Mouse (Mus musculus) lung, embryonic 14.5 days (tissue): Measurements from ENCODE around the gene Atp6v1g2. TPM values are rescaled to one million over a fixed set of nuclear protein-coding genes. Genes with fewer than 3 reads are reported as not detected.
A peak's percentile ranks its signal among the peaks of the same experiment; 100 is the strongest.

Experiments used
- ATAC-seq: fragments of 200-750 bp; cut with Nextera tagmentation; 2 replicates; pipeline ENCODE4 v1.8.0; 2017; ENCODE audit warnings: mild to moderate bottlenecking, moderate TSS enrichment, moderate library complexity; ENCODE audit not compliant: insufficient read depth
- DNase-seq: peaks from one replicate; pipeline ENCODE4 v3.0.0-alpha.2; 2015
- H3K27ac ChIP-seq: fragments of 300-500 bp; sonication (generic); 2 replicates; pipeline ENCODE4 v1.5.1; 2014; ENCODE audit warnings: low read depth, mild to moderate bottlenecking, moderate library complexity
- H3K27me3 ChIP-seq: fragments of 300-500 bp; sonication (generic); 2 replicates; pipeline ENCODE4 v1.6.1; 2014; ENCODE audit warnings: low read length, control low read depth; ENCODE audit not compliant: insufficient read depth
- H3K36me3 ChIP-seq: fragments of 300-500 bp; sonication (generic); 2 replicates; pipeline ENCODE4 v1.6.1; 2014; ENCODE audit warnings: control low read depth; ENCODE audit not compliant: insufficient read depth
- H3K4me1 ChIP-seq: fragments of 300-500 bp; sonication (generic); 2 replicates; pipeline ENCODE4 v1.6.1; 2014; ENCODE audit warnings: antibody characterized with exemption, control low read depth; ENCODE audit not compliant: insufficient read depth
- H3K4me2 ChIP-seq: fragments of 300-500 bp; sonication (generic); 2 replicates; pipeline ENCODE4 v1.6.1; 2014; ENCODE audit warnings: mild to moderate bottlenecking
- H3K4me3 ChIP-seq: fragments of 300-500 bp; sonication (generic); 2 replicates; pipeline ENCODE4 v1.5.1; 2014; ENCODE audit warnings: low read depth, low read length
- H3K9ac ChIP-seq: fragments of 300-500 bp; sonication (generic); 2 replicates; pipeline ENCODE4 v1.6.1; 2014
- H3K9me3 ChIP-seq: fragments of 300-500 bp; sonication (generic); 2 replicates; pipeline ENCODE4 v1.6.1; 2016; ENCODE audit warnings: low read depth, low read length, control low read depth
- CTCF ChIP-seq: IDR thresholded peaks from 2 replicates; pipeline ENCODE4 v1.5.1; 2016; ENCODE audit warnings: antibody characterized with exemption, low read depth
- WGBS: fragments of 180-500 bp; shearing (Covaris S2); extraction: QIAGEN DNeasy Blood & Tissue Kit; methylation state at CpG from one replicate; pipeline ENCODE4 v1.1.7; 2014; 5-methylcytosine and 5-hydroxymethylcytosine counted together
- polyA plus RNA-seq: library from polyadenylated mRNA; unstranded; fragments of >200 nt; fragmentation: Nextera tagmentation; extraction: Ambion mirVana; gene quantifications from 2 replicates; pipeline ENCODE4 v1.2.1, GENCODE M21; 2014

Atp6v1g2 gene
- polyA plus RNA-seq: 3.7 and 5.9 TPM in 2 replicates

DNA sequence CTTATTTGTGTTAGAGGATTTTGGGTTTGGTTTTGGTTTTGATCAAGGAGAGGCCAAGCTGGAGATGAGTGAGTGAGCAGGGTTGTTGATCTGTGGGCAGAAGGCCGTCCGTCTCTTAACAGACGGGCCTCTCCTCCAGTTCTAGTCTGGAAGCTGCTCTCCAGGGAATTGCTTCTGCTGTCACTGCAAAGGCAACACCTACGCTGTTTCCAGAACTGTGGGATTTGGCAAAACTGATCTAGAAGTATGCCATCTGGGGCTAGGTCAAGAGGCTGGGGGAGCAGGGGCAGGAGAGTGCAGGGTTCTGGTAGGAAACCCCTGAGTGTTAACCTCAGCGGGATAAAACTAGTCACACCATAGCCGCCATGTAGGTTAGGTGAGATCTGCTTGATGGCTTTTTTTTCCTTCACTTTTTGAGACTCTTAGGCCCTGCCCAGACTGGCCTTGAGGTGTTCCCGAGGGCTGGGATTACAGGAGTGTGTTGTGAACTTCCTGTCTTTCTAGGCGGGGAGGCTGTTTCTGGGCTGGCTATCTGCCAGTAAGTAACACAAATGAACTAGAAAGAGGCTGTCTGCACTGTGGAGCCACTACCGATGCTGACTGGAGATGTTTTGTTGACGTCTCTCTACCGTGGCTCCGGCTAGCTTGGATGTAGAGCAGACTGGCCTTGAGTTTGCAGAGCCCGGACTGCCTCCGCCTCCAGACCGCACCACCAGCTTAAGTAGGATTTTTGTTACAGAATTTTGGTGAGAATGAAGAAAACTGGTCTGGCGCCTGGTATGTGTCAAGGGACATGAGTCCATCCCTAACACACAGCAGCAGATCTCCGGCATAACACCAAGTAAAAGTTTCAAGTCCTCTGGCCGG is at the start of gene Atp6v1g2:
Gene Atp6v1g2 (plus strand): TSS at position 547 of the 867 bp plus-strand sequence.
- Histone ChIP-seq H3K36me3 (peaks cover 35% of the 10 kb centered on the region), H3K4me3 (peak within 1 kb of the TSS; percentile 65), H3K27ac (peak within 1 kb of the TSS; percentile 97), H3K9ac (peak within 1 kb of the TSS; percentile 86), H3K9me3 (no peaks in the 10 kb centered on the region), H3K4me1 (peaks cover 13% of the 10 kb centered on the region; the same call in 1 of the 2 replicates), H3K27me3 (no peaks in the 10 kb centered on the region), H3K4me2 (peak within 1 kb of the TSS; percentile 71)
- 38% methylated on average over 18 of the region's 18 CpGs for WGBS
- ATAC-seq (peak; percentile 7; the same call in 1 of the 2 replicates), DNase-seq (peak; percentile 84)
- TF ChIP-seq CTCF: no peak

DNA sequence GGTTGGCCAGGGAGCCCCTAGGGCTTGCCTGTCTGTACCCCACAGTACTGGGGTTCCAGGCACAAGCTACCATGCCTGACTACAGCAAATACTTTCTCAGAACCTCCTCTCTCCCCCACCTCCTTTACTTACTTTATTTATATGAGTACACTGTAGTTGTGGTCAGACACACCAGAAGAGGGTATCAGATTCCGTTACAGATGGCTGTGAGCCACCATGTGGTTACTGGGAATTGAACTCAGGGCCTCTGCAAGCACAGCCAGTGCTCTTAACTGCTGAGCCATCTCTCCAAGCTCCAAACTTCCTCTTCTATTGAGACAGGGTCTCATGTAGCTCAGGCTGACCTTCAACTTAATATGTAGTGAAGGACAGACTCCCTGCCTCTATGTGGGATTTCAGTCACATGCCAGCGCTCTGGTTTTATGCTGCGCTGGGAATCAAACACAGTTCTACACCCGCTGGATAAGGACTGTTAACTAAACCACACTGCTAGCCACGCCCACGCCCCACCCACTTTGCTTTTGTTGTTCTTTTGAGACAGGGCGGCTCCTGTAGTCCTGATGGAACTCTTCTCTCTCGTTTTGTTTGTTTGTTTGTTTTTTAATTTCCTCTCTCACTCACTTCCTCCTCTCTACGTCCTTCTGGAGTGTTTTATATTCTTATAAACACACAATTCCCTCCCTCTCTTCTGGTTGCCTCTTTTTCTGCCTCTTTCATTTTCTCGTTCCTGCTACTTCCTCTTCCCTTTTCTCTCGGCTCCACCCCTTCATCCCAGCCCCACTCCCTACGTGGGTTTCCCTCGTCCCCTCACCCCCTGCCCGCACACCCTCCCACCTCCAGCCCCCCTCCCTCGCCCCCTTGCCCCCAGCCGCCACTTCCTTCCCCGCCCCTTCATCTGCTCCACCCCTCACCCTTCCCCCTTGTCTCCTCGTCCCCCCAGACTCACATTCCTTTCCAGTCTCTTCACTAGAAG is 47.5 kb upstream of the Atp6v1g2 start:
- peak overlapping the region; percentile 43 for H3K4me3 ChIP-seq
- H3K36me3 ChIP-seq: no peaks in the 10 kb centered on the region
- no peaks in the 10 kb centered on the region for H3K27me3 ChIP-seq
- DNase-seq (peak; percentile 89), ATAC-seq (peak; percentile 72)
- H3K9ac ChIP-seq: peak overlapping the region; percentile 57
- peak overlapping the region; percentile 69; the same call in 1 of the 2 replicates for H3K27ac ChIP-seq
- TF ChIP-seq CTCF: no peak
- peak overlapping the region; percentile 67 for H3K4me2 ChIP-seq
- peaks cover 3% of the 10 kb centered on the region; the same call in 1 of the 2 replicates for H3K4me1 ChIP-seq
- WGBS: 2% methylated on average over 18 of the region's 18 CpGs
- no peaks in the 10 kb centered on the region for H3K9me3 ChIP-seq

DNA sequence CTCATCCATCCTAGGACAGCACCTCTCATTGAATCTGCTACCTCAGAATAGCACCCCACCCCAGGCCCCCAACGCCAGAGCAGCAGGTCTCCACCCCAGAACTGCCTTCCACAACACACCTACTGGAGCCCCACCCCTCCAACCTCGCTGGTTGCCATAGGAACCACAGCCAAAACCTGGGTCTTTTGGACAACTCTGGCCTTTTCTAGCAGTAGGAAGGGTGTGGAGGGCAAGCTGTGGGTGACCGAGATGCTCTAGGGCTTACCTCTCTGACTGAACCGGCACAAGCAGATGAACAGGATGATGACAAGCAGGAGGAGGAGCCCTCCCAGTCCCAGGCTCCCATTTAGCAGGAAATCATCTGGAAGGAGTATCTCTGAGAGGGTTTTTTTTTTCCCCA is 46.8 kb upstream of the Atp6v1g2 start:
- DNase-seq: peak; percentile 52
- Histone ChIP-seq H3K4me2 (peak overlapping the region; percentile 67), H3K9me3 (no peaks in the 10 kb centered on the region), H3K27me3 (no peaks in the 10 kb centered on the region), H3K27ac (peak overlapping the region; percentile 10; the same call in 1 of the 2 replicates), H3K4me3 (peak overlapping the region; percentile 43), H3K9ac (no peak overlapping the region), H3K36me3 (no peaks in the 10 kb centered on the region), H3K4me1 (peaks cover 3% of the 10 kb centered on the region; the same call in 1 of the 2 replicates)
- TF ChIP-seq CTCF: no peak
- 2% methylated on average over 4 of the region's 4 CpGs for WGBS
- ATAC-seq: peak; percentile 68; the same call in 1 of the 2 replicates

DNA sequence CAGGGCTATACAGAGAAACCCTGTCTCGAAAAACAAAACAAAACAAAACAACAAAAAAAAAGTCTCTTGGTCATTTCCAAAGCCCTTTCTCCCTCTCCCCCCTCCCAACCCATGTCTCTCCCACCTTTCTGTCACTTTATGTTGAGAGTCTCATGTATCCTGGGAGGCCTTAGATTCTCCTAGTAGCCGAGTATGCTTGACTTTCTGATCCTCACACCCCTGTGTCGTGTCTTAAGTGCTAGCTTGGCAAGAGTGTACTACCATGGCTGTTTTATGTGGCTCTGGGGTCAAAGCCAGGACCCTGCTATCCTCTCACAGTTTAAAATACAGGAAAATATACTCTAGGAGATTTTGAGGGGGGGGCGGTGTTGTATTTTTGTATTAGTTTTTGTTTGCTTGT is 46.1 kb upstream of the Atp6v1g2 start:
- no peak for TF ChIP-seq CTCF
- no peak overlapping the region for H3K9ac ChIP-seq
- no peak overlapping the region for H3K4me3 ChIP-seq
- no peak overlapping the region for H3K4me2 ChIP-seq
- 53% methylated on average over 4 of the region's 4 CpGs for WGBS
- DNase-seq (no peak), ATAC-seq (no peak)
- no peaks in the 10 kb centered on the region for H3K9me3 ChIP-seq
- no peak overlapping the region for H3K27ac ChIP-seq
- H3K4me1 ChIP-seq: peaks cover 3% of the 10 kb centered on the region; the same call in 1 of the 2 replicates
- H3K36me3 ChIP-seq: no peaks in the 10 kb centered on the region
- no peaks in the 10 kb centered on the region for H3K27me3 ChIP-seq

DNA sequence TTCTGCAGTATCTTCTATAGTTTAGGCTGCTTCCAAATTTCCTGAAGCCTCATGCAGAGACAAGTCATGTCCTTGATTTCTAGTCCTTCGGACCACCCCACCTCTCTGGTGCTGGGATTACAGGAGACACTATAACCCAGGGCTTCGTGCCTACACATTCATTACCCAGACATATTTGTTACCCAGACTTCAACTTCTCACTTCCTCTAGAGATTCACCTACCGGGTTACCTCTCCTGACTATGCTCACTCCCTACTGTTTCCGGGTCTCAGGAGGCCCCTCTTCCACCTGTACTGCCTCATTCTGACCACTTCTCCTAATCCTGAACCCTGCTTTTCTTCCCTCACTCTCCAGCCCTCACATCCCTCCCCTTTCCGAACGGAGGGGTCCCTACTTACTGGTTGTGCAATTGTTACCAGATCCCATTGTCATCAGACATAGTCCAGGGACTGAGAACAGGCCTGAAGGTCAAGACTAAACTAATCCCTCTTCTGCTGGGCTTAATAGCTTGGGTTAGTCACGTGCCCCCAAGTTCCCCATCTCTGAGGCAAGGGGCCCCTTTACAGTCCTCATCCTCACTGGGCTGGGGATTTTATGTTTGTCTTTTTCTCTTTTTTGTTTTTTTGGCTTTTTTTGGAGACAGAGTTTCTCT is 45.4 kb upstream of the Atp6v1g2 start, which contains the start of gene Lst1:
Gene Lst1 (minus strand): TSS at position 481 of the 652 bp plus-strand sequence.
- Histone ChIP-seq H3K27me3 (no peaks in the 10 kb centered on the region), H3K4me3 (no peak within 1 kb of the TSS), H3K27ac (no peak within 1 kb of the TSS), H3K36me3 (no peaks in the 10 kb centered on the region), H3K9ac (no peak within 1 kb of the TSS), H3K9me3 (no peaks in the 10 kb centered on the region), H3K4me2 (no peak within 1 kb of the TSS), H3K4me1 (peaks cover 3% of the 10 kb centered on the region; the same call in 1 of the 2 replicates)
- DNase-seq: no peak
- no peak for ATAC-seq
- no peak for TF ChIP-seq CTCF
- WGBS: 67% methylated on average over 7 of the region's 7 CpGs

DNA sequence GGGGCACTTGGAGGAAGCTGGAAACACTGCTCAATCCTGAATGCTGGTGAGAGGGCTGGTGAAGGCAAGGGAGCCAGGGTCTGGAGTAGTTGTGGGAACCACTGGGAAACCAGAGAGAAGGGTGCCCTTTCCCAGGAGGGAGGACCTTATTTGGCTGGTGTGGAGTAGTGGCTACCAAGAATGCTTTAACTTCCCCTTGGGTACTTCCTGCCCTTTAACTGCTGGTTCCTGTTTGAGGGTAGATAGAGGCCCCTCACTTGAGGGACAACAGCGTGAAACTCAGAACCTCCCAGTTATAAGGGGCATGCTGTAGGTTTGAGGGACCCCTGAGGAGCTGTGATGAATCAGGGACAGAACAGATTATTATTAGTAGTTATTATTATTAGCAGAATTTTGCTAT is 44.3 kb upstream of the Atp6v1g2 start:
- peaks cover 3% of the 10 kb centered on the region; the same call in 1 of the 2 replicates for H3K4me1 ChIP-seq
- H3K9me3 ChIP-seq: no peaks in the 10 kb centered on the region
- DNase-seq (no peak), ATAC-seq (no peak)
- no peak overlapping the region for H3K4me2 ChIP-seq
- TF ChIP-seq CTCF: no peak
- no peaks in the 10 kb centered on the region for H3K36me3 ChIP-seq
- H3K27ac ChIP-seq: no peak overlapping the region
- H3K9ac ChIP-seq: no peak overlapping the region
- no peaks in the 10 kb centered on the region for H3K27me3 ChIP-seq
- WGBS: 46% methylated on average over 1 of the region's 1 CpGs
- H3K4me3 ChIP-seq: no peak overlapping the region
